Mouse (Mus musculus): ENCODE measurements around the gene Bcl2l10.

Gene Bcl2l10

DNA sequence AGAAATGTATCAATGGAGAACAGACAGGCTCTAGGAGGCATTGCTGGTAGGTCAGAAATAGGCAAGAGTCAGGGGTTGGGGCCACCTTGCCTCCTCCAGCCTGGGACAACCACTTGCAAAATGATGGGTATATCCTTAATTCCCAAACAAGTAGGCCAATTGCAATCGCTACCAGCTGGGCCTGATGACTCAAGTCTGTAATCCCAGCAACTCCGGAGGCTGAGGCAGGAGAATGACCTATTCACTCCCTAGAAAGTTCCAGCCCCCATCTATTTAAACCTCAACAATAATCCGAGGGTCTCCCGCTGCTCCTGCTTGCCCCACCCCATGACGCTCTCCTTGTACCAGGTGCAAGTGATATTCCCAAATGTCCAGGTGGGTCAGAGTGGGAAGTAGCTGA, at the start of gene Bcl2l10:
Gene Bcl2l10 (plus strand): TSS at position 301 of the 400 bp plus-strand sequence.
- no peak for DNase-seq (ENCODE audit: extremely low read depth, low read depth)

GRCm38 (mm10) chr9:75299342-75299741, 48.2 kb upstream of the Bcl2l10 start:
- DNase-seq (ENCODE audit: extremely low read depth, low read depth) = no peak

DNA sequence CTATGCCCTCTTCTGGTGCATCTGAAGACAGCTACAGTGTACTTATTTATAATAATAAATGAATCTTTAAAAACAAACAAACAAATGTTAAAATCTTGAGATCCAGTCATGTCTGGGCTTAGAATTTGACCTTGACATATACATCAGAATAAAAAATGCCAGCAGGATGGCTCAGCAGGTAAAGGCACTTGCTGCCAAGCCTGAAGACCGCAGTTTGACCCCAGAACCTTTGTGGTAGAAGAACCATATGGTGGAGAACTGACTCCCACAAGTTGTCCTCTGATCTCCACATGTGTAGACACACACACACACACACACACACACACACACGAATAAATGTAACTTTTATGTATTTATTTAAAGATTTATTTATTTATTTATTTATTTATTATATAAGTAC, 44.5 kb upstream of the Bcl2l10 start:
- DNase-seq (ENCODE audit: extremely low read depth, low read depth) = no peak

- DNase-seq (ENCODE audit: extremely low read depth, low read depth) = no peak
Observed at GRCm38 (mm10) chr9:75303701-75304261, 43.8 kb upstream of the Bcl2l10 start.

GRCm38 (mm10) chr9:75304286-75304685, 43.3 kb upstream of the Bcl2l10 start:
- DNase-seq (ENCODE audit: extremely low read depth, low read depth) = no peak

- no peak for DNase-seq (ENCODE audit: extremely low read depth, low read depth)
Observed at GRCm38 (mm10) chr9:75306126-75306898, 41.2 kb upstream of the Bcl2l10 start, which contains the start of gene Gnb5. TSS of gene Gnb5 (plus strand) at chr9:75306288.

GRCm38 (mm10) chr9:75307015-75307414, 40.5 kb upstream of the Bcl2l10 start:
- DNase-seq (ENCODE audit: extremely low read depth, low read depth) = no peak

DNA sequence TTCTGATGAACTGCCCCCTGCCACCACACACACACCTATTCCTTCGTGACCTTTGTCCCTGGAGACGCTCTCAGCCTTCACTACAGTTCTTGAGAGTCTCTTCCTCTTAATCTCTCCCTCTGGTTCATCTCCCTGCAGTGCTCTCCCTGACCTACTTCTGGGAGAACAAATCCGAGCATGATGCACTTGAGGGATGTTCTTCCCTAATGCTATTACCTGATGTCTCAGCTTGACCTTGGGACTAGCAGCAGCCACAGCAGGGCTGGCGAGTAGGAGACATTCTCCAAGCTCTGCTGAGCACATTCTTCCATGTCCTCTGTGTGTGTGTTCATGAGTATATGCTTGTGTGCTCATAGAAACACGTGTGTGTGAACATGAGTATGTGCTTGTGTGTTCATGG, 38.9 kb upstream of the Bcl2l10 start:
- no peak for DNase-seq (ENCODE audit: extremely low read depth, low read depth)

DNA sequence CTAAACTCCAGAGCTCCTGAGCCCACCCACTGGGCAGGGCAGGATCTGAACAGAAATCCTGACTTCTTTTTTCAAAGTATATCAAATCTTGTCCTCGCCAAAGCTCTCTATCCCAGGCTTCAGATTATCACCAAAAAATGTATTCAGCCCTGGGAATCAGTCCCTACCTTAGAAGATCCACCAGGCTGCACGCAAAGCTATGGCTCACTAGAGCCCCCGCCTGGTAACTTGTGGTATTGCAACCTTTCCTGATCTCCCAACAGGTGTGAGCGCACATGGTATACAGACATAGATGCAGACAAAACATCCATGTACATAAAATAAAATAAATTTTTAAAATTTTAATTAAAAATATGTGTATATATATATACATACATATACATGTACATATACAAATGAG, 35.5 kb upstream of the Bcl2l10 start:
- no peak for DNase-seq (ENCODE audit: extremely low read depth, low read depth)

- DNase-seq (ENCODE audit: extremely low read depth, low read depth) = no peak
Observed at GRCm38 (mm10) chr9:75313138-75313831, 34.3 kb upstream of the Bcl2l10 start.

DNA sequence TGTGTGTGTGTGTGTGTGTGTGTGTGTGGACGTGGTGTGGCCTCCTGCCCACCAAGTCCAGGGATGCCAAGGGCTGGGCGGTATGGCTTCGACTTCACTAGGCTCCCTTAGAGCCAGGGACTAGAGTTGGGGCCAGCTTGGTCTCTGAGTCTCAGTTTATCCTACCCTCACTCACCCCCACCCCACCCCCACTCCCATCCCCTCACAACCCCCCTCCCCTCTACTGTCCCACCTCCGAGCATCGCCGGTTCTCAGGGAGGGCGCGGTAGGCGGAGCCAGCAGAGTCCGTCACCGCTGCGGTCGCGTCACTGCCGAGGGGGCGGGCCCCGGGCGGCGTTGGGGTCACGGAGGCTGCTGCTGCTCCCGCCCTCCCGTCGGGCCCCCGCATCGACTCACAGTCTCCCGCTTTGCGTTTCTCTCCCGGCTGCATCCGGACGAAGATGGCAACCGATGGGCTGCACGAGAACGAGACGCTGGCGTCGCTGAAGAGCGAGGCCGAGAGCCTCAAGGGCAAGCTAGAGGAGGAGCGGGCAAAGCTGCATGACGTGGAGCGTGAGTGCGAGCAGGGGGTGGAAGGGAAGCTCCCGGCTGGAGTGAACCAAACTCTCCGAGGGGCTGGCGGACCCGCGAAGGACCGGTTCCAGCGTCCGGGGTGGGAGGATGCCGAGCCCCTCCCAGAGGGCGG, 33.6 kb upstream of the Bcl2l10 start:
- no peak for DNase-seq (ENCODE audit: extremely low read depth, low read depth)

DNA sequence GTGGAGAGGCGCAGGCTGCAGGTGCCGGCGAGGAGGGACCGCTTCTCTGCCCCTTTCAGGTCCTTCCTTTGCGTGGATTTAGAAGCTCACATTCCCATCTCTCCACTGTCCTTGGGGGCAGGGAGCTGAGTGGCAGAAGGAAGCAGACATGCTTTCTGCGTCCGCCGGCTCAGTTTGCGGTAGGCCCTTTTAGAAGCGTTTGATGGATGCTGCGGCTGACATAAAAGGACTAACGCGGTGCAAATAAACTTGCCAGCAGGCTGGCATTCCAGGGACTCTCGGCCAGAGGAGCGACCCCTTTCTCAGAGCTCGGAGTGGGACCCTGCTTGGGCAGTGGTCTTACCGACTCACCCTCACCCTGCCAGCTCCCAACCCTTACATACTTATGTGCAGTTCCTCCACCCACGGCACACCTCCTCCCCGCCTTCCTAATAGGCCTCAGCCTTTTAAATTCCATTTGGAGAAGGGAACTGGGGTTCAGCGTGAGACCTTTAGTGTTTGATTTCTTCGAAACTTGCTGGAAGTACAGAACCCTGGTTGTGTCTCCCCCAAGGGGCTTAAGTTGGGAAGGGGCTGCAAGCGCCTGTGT, 32.9 kb upstream of the Bcl2l10 start:
- DNase-seq (ENCODE audit: extremely low read depth, low read depth) = no peak

- DNase-seq (ENCODE audit: extremely low read depth, low read depth) = no peak
Observed at GRCm38 (mm10) chr9:75315238-75315637, 32.3 kb upstream of the Bcl2l10 start.

DNA sequence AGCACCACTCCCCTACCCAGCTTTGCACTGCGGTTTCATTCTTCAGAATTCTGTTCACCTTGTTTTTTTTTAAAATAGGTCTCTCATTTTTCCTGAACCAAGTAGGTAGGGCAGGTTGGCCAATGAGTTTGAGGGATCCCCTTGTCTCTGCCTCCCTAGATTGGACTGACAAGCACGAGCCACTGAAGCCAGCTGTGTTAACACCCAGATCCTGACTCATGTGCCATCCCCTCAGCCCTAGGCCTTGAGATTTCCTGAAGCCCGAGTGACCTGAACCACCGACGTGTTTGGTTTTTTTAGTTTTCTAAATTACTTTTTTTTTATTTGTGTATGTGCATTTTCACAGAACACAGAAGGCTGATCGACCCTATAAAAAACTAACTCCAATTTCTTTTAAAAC, 30.8 kb upstream of the Bcl2l10 start:
- no peak for DNase-seq (ENCODE audit: extremely low read depth, low read depth)

GRCm38 (mm10) chr9:75318196-75318595, 29.4 kb upstream of the Bcl2l10 start:
- no peak for DNase-seq (ENCODE audit: extremely low read depth, low read depth)

- no peak for DNase-seq (ENCODE audit: extremely low read depth, low read depth)
Observed at GRCm38 (mm10) chr9:75319365-75319764, 28.2 kb upstream of the Bcl2l10 start.

DNA sequence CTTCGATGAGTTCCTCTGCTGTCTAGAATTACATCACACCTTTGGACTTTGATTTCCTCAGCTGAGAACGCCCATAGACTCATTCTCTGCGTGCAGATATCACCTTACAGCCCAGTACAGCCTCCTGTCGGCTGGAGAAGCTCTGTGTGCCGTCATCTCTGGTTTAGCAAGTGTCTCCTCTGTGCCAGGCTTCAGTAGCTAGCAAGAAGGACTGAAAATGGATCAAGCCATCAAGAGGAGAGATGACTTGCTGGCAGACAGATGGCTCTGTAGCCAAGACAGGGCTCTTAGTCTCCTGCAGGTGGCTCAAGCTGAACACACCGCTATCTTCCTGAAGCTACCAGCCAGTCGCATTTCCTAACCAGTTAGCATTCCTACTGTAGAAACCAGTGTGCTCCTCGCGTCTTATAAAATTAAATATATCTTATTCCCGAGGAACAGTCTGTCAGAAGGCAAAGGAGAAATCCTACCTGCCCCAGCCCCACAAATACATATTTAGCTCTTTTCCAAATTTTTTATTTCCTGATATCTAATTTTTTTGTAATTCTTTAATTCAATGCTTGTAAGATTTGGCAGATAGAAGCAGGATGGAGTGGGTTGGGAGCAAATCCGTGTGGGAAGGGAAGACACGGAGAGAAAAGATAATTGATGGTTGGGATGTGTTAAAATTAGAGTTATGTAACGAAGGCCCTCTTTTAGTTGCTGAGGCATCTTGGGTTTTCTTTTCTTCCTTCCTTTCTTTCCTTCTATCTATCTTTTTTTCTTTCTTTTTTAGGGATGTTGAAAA, 25.3 kb upstream of the Bcl2l10 start:
- no peak for DNase-seq (ENCODE audit: extremely low read depth, low read depth)

- DNase-seq (ENCODE audit: extremely low read depth, low read depth) = no peak
Observed at GRCm38 (mm10) chr9:75328047-75328446, 19.5 kb upstream of the Bcl2l10 start.

DNA sequence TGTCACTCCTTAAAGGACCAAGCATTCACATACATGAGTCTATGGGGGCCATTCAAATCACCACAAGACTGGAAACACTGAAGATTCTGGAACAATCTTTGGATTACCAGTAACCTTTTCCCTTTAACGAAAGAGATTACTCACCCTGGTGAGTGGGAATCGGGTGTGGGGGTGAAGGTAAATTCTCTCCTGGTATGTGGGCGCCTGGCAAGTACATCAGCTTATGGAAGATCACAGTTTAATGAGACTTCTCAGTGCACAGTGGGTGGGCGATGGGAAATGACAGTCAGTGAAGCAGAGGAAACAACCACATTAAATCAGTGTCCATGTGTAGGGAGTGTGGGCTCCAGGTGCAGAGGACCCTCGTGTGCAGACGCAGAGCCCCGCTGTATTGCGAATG, 16.7 kb upstream of the Bcl2l10 start:
- no peak for DNase-seq (ENCODE audit: extremely low read depth, low read depth)

GRCm38 (mm10) chr9:75334440-75334839, 13.1 kb upstream of the Bcl2l10 start:
- no peak for DNase-seq (ENCODE audit: extremely low read depth, low read depth)

- no peak for DNase-seq (ENCODE audit: extremely low read depth, low read depth)
Observed at GRCm38 (mm10) chr9:75338016-75338415, 9.5 kb upstream of the Bcl2l10 start.
